ENCODE assay signal across 9 mouse cellular contexts in the genomic region with DNA sequence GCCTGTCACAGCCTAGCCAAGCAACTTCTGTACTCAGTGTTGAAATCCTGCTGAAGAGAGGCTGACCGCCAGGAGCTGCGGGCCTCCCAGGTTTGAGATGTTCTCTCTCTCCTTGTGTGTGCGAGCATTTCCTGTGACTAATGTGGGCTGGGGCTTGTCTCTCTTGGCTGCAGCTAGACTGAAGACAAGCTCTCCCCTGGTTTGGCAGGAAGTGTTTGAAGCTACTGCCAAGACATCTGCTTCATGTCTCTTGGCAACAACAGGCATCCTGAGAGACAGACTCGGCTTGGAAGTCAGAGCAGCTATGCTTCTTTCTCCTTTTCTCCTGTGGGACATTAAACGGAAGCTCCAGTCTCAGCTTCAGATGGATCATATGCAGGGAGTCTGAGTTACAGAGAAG. TPM values are rescaled to one million over a fixed set of nuclear protein-coding genes. Genes with fewer than 3 reads are reported as not detected.
A peak's percentile ranks its signal among the peaks of the same experiment; 100 is the strongest.
DNase-seq lines count a peak whose midpoint lies in the region; ATAC-seq and TF ChIP-seq lines count a peak whose summit lies in the region.
"Had no signal": no experiment of that assay in that cellular context is flagged by ENCODE, and none has a peak within 500 bp of the region (broad histone marks: within the 10 kb centered on the region; RNA-seq: fewer than 3 reads in every experiment).

No protein-coding gene starts in this region.

- no peak overlapping the region for H3K4me3 ChIP-seq in cortical plate, adult 2 months (ENCODE audit: insufficient read depth, low read length)
- no peak overlapping the region for H3K4me3 ChIP-seq in limb, embryonic 11.5 days (ENCODE audit: low read depth, low read length)
- no peak overlapping the region for H3K4me3 ChIP-seq in midbrain, embryonic 16.5 days (ENCODE audit: low read depth, low read length)

- 63% methylated on average over 5 of the region's 5 CpGs for WGBS in limb, embryonic 11.5 days
- WGBS in midbrain, embryonic 16.5 days, result 58% methylated on average over 5 of the region's 5 CpGs

- 0 out of 2 replicates have a peak, but pooled peaks have one; percentile 35 for ATAC-seq in limb, embryonic 11.5 days (ENCODE audit: insufficient number of reproducible peaks, low FRiP score, low TSS enrichment, low read depth)
- ATAC-seq in midbrain, embryonic 16.5 days, result peak; percentile 64

- no peak for TF ChIP-seq CTCF in cortical plate, adult 2 months (IDR thresholded peaks at IDR 0.05; ENCODE audit: extremely low read depth, insufficient read depth, low read length)

- peak; percentile 30; the same call in 1 of the 2 replicates for TF ChIP-seq POLR2A in cortical plate, adult 2 months (IDR thresholded peaks at IDR 0.05; ENCODE audit: extremely low read depth, insufficient read depth, low read length)

- no peak overlapping the region for H3K9ac ChIP-seq in limb, embryonic 11.5 days (ENCODE audit: low read length)
- H3K9ac ChIP-seq in midbrain, embryonic 16.5 days (ENCODE audit: low read depth, low read length), result no peak overlapping the region

- H3K27me3 ChIP-seq in limb, embryonic 11.5 days (ENCODE audit: control insufficient read depth, insufficient read depth, low read length), result no peaks in the 10 kb centered on the region
- no peaks in the 10 kb centered on the region for H3K27me3 ChIP-seq in midbrain, embryonic 16.5 days (ENCODE audit: control insufficient read depth, insufficient read depth, low read depth, low read length)

- H3K27ac ChIP-seq in cortical plate, adult 2 months (ENCODE audit: insufficient read depth, low read length), result peak overlapping the region; percentile 8; the same call in 1 of the 2 replicates
- H3K27ac ChIP-seq in limb, embryonic 11.5 days (replicated peaks; ENCODE audit: low read depth, low read length), result no peak overlapping the region
- H3K27ac ChIP-seq in midbrain, embryonic 16.5 days (ENCODE audit: low read length), result peak overlapping the region; percentile 19

- no peaks in the 10 kb centered on the region for H3K9me3 ChIP-seq in limb, embryonic 11.5 days (ENCODE audit: control insufficient read depth, low read length)
- no peaks in the 10 kb centered on the region for H3K9me3 ChIP-seq in midbrain, embryonic 16.5 days (replicated peaks; ENCODE audit: control insufficient read depth, low read length, poor library complexity, severe bottlenecking)

- no peaks in the 10 kb centered on the region for H3K36me3 ChIP-seq in limb, embryonic 11.5 days (ENCODE audit: control insufficient read depth, insufficient read depth, low read length)
- H3K36me3 ChIP-seq in midbrain, embryonic 16.5 days (ENCODE audit: control insufficient read depth, insufficient read depth, low read length), result no peaks in the 10 kb centered on the region

- no peaks in the 10 kb centered on the region for H3K4me1 ChIP-seq in cortical plate, adult 2 months (ENCODE audit: control insufficient read depth, insufficient read depth, low read length)
- H3K4me1 ChIP-seq in limb, embryonic 11.5 days (ENCODE audit: control insufficient read depth, insufficient read depth, low read length), result no peaks in the 10 kb centered on the region
- no peaks in the 10 kb centered on the region for H3K4me1 ChIP-seq in midbrain, embryonic 16.5 days (ENCODE audit: control insufficient read depth, insufficient read depth, low read length)

- peak; percentile 76 for DNase-seq in layer of hippocampus, adult 11-12 months (ENCODE audit: low spot score)
- no peak for DNase-seq in layer of hippocampus, postnatal 25 days (ENCODE audit: extremely low spot score in 1 of 2, low spot score in 1 of 2)
- peak; percentile 90 to 97 for DNase-seq in heart, adult 18-20 months
- peak; percentile 55 to 75 for DNase-seq in kidney, adult 8-10 months
- DNase-seq in limb, embryonic 11.5 days (ENCODE audit: low spot score), result no peak
- DNase-seq in thymus, postnatal 25 days, result peak; percentile 38

- H3K4me2 ChIP-seq in limb, embryonic 11.5 days (ENCODE audit: low read depth, severe bottlenecking), result no peak overlapping the region
- H3K4me2 ChIP-seq in midbrain, embryonic 16.5 days (ENCODE audit: low read length), result no peak overlapping the region

RNA-seq across cellular contexts. Expression of a gene that starts 44.2 kb away (rescaled TPM):
- 10 to 100 TPM; 11.1 to 11.3 TPM for total RNA-seq in layer of hippocampus, postnatal 25 days (2021)
- 15.4 and 15.7 TPM in 2 replicates for polyA plus RNA-seq in cortical plate, adult 2 months (2012; rRNA removed)
- 10 to 100 TPM; 13.8 to 15.6 TPM for total RNA-seq in heart, adult 18-20 months (2021)
- 11.8 and 13.0 TPM in 2 replicates for polyA plus RNA-seq in limb, embryonic 11.5 days (2014; fragmentation: Nextera tagmentation; extraction: Ambion mirVana)
- polyA plus RNA-seq in midbrain, embryonic 16.5 days (2015; fragmentation: Nextera tagmentation; extraction: Ambion mirVana), result 8.4 and 8.9 TPM in 2 replicates

RNA-seq across cellular contexts. Expression of a gene that starts 55.7 kb away (rescaled TPM):
- not detected for total RNA-seq in layer of hippocampus, postnatal 25 days (2021)
- 0.06 and 0.23 TPM in 2 replicates for polyA plus RNA-seq in cortical plate, adult 2 months (2012; rRNA removed)
- total RNA-seq in heart, adult 18-20 months (2021), result under 1 TPM; 0.17 to 0.26 TPM
- polyA plus RNA-seq in limb, embryonic 11.5 days (2014; fragmentation: Nextera tagmentation; extraction: Ambion mirVana), result 0.13 and 0.23 TPM in 2 replicates
- polyA plus RNA-seq in midbrain, embryonic 16.5 days (2015; fragmentation: Nextera tagmentation; extraction: Ambion mirVana), result 0.15 and 0.16 TPM in 2 replicates
- total RNA-seq: MEL had no signal

Comparison
In these comparisons a context has a peak if more than half of its experiments do, and no peak if none do; other contexts are left out.
1. DNase-seq: peak in layer of hippocampus, adult 11-12 months (single experiment), heart, adult 18-20 months (2 of 2), kidney, adult 8-10 months (2 of 2) and thymus, postnatal 25 days (single experiment); none in layer of hippocampus, postnatal 25 days (0 of 2) and limb, embryonic 11.5 days (single experiment).